Mouse (Mus musculus): Measurements from ENCODE around the gene Ankrd44. TPM values are rescaled to one million over a fixed set of nuclear protein-coding genes. Genes with fewer than 3 reads are reported as not detected.
A peak's percentile ranks its signal among the peaks of the same experiment; 100 is the strongest.

Gene Ankrd44
- total RNA-seq, 4 experiments from 2014 or later = 6.9 to 13.4 (median 8.3) TPM

DNA sequence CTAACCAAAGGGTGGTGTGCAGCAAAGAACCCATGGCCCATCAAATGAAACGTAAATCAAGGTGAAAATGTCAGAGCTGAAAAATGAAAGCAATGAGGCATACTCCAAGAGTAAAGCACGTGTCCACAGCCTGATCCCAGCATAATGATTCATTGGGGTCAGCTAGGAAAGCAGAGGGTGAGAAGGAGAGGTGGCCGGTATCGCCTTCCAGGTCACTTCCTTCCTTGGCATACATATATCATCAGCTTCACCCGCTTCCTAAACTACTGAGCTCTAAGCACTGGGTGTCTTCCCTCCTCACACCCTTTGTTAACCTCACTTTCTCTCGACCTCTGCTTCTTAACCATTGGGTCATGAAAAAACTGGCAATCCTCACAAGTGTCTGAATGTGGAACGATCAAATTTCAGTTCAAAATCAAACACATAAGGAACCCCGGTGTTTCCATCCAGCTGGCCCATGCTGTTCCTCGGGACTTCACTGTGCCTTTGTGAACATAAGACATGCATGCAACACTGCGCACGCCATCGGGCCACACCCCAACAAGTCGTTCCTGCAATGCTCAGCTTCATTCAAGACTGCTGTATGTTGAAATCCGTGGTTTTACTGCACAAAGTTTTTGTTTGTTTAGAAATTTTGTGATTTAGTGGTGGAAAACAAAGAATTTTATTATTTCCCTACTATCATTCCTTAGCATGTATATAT is 101.9 kb downstream of the Ankrd44 start:
- DNase-seq (ENCODE audit: low spot score) = no peak

DNA sequence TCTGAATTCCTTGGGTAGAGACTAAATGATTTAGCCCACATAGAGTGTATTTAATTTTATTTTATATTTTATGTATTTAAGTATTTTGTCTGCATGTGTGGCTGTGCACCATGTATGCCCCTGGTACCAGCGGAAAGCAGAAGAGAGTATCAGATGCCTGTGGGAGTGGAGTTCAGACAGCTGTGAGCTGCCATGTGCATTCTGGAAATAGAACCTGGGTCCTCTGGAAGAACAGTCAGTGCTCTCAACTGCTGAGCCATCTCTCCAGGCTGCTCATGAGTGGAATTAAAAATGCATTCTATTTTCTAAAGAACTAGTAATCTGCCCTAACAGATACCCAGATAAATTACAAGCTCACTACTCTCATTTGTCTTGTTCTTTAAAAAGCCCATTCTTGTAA is 104.4 kb downstream of the Ankrd44 start:
- no peak for DNase-seq (ENCODE audit: low spot score)

DNA sequence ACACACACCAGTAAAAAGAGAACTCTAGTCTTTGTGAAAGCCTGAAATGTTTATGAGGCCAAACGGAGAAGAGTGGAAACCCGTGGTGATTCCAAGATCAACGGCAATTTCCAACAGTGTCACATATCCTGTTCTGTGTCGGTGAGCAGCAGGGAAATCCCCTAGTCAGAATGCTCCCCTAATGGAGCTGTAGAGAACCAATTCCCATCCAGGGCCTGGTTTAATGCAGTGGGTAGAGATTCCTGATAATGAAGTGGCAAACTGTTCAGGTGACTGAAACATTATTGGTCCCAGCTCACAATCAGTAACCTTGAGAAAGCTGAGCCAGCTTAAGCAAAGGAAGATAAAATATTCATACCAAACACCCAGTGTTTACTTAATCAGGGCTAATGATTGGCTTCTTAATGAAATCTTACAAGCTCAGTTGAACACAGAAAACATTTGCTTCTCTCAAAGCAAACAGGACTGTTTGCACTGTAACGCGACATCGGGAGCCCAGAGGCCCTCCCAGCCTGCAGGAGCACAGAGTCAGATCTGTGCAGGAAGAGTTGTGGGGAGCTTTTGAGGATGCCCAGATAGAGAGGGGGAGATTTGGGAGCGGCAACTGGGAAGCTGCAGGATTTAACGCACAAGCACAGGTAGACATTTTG is 110.9 kb downstream of the Ankrd44 start:
- no peak for DNase-seq (ENCODE audit: low spot score)

DNA sequence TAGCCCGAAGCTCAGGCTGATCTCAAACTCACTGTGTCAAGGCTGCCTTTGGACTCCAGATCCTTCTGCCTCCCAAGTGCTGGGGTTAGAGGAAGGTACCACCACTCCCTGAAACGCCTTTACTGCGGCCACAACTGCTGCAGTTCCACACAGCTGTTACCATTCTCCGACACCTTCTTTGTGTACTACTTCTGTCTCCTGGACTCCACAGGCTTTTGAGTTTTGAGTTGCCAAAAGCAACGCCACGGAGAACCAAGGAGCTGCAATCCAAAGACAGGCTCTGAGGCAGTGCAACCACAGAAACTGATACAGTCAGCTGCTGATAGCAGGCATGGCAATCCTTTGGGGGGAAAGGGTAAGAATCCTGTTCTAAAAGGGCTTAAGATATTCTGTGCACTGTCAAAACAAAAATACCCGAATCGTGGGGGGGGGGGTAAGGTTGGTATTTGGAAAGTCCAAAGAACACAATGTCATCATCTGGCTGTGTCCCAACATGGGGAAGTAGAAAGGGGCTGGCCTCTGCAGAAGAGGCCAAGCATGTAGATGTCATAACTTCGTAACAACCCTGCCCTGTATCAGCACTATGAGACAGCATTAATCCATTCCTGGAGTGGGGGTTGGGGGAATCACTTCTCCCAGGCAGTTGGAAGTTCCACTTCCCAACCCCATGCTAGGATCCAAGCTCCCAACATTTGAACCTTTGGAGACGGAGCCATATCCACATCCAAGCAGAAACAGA is 116.2 kb downstream of the Ankrd44 start:
- no peak for DNase-seq (ENCODE audit: low spot score)

DNA sequence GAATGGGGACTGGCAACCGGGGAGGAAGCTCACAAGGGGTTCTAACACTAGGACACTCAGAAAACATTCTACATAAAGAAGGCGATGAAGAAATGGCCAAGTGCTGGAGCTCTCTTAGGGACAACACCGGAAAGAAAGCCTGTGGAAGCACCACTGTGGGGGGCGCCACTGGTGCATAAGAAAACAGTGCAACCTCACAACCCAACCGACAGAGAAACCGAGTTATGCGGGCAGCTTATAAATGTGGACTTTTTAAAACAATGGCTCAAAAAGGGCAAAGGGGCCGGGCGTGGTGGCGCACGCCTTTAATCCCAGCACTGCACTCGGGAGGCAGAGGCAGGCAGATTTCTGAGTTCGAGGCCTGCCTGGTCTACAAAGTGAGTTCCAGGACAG is 117.1 kb downstream of the Ankrd44 start:
- no peak for DNase-seq (ENCODE audit: low spot score)

DNA sequence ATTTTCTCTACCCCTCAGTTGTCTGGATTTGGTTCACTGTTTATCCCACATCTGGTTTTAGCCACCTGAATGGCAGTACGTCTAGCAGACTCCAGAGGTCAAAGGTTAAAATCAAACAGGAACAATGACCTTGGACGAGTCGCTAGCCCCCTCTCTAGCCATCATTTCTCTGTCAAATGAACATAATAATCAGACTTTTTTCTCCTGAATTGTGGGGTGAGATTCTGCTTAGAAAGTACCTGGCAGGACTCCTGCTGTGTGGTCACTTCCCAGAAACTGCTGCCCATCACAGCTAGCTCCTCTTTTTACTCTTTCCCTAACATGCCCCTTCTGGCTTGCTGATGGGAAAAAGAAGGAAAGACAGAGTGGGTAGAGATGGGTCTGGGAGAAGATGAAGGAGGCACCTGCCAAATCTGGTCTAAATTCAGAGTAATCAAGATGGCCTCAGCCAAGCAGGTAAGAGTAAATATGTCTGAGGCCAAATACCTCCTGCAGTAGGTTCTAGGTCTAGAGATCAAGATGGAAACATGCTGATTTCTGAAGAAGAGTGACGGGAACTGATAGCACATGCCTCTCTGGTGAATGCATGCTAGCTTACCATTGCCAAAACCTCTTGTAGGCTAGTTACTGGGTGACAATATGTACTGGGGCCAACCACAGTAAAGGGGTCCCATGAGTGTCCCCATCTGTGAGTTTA is 117.6 kb downstream of the Ankrd44 start:
- no peak for DNase-seq (ENCODE audit: low spot score)

DNA sequence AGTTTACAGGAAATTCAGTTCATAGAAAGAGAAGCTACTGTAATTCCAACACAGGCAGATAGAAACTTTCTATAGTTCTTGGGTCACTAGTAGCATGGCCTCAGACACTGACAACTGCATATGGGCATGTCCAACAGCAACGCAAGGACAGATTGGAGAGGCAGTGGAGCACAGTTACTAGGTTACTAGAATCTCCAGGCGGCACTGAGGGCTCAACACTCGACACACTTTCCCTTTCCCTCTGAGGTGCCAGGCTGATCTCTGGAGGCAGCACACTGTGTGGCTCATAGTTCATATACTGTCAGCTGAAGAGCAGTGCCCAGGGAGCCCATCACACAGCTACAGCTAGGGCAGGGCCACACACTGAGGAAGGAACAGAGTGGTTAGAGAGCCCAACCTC is 118.4 kb downstream of the Ankrd44 start:
- DNase-seq (ENCODE audit: low spot score) = no peak

DNA sequence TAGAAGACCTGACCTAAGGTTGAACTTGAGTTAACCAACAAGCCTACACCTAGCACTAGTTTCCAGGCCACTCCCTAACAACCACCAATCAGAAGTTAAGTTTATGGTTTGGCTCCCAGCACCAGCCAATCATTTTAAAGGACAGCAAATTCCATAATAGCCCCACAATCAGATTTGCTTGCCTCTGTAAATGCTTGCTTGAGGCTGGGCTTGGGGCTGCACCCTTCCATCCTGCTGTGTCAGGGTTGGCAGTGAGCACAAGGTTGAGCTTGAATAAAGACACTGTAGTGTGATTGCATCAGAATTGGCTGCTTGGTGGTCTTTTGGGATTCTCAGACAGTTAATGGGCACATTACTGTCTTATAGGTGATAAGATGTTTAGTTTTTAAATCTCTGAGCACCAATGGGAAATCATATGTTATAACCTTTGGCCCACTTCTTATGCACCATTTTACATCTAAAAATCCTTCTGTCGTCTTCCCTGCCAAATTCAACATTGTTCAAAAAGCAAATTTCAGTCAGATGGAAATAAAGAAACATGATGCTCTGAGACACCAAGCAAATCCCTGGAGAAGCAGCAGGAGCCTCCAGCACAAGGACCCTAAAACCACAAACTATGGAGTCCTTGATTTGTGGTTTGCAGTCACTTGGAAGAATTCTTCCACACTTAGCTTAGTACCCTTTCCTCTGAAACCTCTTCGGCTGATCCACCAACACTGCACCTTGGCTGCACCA is 119.9 kb downstream of the Ankrd44 start:
- DNase-seq (ENCODE audit: low spot score) = no peak

DNA sequence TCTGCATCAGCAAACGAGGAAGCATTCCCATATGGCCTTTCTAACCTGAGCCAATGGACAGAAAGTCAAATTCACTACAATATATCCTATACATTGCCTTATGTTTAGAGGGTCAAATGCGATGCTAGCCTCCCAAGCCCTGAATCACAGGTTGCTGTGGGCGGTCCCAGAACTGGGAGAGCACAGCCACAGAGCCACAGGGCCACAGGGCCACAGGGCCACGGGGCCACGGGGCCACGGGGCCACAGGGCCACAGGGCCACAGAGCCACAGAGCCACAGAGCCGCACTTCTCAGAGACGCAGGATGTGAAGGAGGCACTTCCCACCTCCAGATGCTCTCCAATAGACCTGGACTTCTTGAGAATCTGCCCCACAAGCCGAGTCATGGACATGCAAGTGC is 121.8 kb downstream of the Ankrd44 start:
- DNase-seq (ENCODE audit: low spot score) = no peak

DNA sequence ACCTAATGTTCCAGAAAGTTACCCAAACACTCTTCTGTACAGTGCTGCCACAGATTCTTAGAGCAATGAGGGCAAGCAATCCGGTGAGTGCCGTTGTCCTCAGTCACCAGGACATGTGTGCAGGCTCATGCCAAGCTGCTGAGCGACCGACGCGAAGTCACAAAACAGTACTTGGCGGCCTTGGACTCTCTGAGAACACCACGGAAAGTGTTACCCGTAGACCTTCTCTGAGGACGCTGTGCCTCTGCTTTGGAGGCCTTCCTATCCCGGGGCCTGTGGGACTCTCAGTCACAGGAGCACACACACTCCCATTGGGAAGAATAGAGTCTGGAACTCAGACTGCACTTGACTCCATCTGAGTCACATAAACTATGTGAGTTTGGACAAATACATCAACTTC is 123.5 kb downstream of the Ankrd44 start:
- no peak for DNase-seq (ENCODE audit: low spot score)

DNA sequence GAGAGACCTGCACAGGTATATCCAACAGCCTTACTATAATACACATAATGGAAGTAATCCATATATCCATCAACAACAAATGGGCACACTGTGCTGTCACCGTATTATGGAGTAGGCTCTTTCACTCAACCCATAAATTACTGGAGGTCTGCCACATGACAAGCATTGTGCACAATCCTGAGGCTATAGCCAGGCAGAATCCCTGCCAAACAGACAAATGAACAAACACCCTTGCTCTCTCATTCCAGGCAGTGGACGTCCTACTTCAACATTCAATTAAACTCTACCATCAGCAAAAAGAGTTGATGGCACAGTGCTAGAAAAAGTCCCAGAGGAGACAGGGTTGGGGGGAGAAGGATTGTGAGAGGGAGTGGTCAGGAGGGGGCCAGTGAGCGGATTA is 124.9 kb downstream of the Ankrd44 start:
- DNase-seq (ENCODE audit: low spot score) = no peak

DNA sequence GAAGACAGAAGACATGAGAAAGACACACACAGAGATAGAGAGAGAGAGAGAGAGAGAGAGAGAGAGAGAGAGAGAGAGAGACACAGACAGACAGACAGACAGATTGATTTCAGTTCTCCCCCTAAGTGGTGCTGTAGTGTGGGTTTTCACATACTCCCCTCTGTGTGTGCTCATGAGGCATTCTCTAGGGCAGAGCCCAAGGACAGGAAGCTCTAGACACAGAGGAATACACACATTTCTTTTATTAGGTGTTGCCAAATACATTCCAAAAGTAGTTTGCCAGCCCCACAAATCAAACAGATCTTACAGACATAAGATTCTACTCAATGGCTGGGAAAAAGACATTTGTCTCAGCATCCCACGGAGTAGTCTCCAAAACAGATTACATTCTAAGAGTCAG is 126.8 kb downstream of the Ankrd44 start:
- DNase-seq (ENCODE audit: low spot score) = no peak

DNA sequence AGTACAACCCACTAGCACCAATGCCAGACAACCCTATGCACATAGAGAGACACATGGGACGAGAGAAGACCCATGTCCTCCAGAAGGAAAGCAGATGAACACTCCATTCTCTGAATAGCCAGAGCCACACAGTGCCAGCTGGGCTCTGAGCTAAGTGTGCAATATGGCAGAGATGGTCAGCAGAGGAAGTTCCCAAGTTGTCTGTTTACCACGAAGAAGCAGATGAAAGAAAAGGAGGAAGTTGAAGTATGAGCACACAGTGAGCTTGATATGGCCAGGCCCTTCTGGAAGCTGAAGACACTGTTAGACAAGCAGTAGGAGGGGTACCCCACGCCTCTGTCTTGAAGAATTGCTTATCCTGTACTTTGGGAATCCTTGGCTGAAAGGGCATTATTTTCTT is 127.8 kb downstream of the Ankrd44 start:
- DNase-seq (ENCODE audit: low spot score) = no peak

DNA sequence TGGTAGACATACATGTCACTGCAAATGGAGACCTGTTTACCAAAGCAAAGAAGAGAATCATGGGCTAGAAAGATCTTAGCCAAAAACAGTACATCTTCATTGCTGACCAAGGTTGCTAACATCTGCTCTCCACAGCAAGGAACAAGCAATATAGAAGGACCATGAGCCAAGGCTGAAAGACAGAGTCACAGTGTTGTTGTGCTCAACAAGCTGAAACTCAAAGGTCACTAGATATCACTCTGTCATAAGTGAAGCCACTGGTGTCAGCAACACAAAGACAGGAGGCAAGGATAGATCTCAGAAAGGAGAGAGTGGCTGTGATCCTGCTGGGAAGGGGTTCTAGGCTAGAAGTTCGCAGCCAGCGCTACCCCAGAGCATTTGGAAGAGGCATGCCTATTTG is 131.5 kb downstream of the Ankrd44 start:
- no peak for DNase-seq (ENCODE audit: low spot score)

DNA sequence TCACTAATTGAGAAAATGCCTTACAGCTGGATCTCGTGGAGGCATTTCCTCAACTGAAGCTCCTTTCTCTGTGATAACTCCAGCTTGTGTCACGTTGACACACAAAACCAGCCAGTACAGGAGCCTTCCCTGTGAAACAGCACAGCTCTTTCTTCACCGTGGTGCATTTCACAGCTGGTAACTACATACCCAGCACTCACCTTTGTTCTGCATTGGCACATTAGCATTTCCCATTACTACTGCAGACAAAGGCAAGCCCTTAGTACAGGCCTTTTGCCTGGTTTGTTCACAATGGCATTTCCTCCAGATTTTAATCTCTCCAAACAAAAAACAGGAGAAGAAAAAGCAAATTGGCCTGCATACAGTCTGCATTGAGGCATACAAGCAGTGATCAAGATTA is 134.8 kb downstream of the Ankrd44 start:
- DNase-seq (ENCODE audit: low spot score) = peak; percentile 54

DNA sequence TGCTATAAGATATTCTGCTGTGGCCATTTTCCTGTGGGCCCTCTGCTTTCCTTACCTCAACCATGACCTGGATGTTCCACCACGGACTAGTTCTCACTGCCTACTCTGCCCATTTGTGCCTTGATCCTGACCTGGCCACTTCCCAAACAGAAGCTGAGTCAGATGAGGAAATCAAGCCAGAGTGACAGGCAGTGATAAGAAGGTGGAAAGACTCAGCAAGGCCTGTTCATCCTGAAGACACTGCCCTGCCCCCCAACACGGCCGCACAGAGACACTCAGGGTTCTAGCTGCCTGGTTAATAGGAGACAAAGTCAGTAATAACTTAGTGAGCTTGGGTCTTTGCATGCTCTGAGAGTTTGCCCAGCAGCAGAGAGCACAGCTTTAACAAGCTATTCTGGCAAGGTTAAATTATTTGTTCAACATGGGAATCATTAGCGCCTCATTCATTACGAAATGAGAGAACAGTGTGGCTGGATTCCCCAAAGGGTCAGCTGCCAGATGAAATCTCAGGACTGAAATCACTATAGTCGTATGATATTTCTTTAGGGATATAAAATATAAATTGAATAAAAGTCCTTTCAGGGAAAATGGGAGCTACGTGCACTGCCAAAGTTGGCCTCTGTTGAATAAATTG is 136.7 kb downstream of the Ankrd44 start:
- DNase-seq (ENCODE audit: low spot score) = no peak

DNA sequence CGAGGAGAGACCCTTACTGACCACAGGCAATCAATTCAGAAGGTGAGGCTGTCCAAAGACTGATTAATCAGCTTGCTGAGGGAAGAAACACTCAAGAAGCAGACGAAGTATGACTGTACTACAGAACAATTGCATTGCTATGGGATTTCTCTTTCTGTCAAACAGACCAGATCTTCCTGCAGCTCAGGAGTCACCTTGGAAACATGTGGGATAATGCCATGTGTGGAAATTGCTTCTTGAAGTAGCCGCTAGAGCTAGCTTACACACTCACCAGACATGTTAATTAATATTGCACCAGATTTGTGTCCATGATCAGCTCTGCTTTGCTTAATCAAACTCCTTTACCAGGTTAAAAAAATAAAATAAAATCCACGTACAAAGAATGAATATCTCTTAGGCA is 137.8 kb downstream of the Ankrd44 start:
- DNase-seq (ENCODE audit: low spot score) = no peak

DNA sequence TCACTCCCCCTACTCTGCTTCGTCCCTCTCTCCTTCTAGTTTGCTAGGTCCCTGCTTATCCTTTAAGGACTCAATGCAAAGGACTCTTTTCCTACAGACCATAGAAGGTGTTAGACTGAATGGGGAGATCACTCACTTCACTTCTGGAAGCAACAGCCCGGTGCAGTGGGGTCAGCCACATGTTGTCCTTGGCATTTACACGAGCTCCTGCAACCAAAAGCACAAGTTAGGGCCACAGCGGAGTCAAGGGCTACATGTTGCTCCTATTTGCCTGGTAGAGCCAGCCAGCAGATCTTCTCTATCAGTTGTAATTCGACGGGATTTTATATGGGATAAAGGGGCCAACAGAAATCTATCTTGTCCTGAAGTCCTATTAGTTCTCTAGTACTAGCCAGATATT is 148.0 kb downstream of the Ankrd44 start:
- DNase-seq (ENCODE audit: low spot score) = no peak

DNA sequence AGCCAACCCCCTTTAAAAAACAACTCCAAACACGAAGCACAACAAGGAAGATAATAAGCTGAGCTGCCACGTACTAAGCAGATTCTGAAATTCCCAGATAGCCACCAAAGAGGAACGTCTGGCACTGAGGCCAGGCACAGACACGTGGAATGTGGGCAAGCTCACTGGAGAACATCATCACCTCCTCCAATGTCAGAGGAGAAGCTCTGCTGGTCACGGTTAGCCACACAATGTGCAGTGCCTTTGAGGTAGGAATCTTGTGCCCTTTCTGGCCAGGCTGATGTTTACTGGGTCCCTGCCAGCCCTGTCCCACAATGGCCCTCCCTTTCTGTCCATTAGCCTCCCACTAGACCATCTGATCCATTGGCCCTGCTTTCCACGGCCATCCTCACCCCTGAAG is 149.1 kb downstream of the Ankrd44 start:
- no peak for DNase-seq (ENCODE audit: low spot score)

DNA sequence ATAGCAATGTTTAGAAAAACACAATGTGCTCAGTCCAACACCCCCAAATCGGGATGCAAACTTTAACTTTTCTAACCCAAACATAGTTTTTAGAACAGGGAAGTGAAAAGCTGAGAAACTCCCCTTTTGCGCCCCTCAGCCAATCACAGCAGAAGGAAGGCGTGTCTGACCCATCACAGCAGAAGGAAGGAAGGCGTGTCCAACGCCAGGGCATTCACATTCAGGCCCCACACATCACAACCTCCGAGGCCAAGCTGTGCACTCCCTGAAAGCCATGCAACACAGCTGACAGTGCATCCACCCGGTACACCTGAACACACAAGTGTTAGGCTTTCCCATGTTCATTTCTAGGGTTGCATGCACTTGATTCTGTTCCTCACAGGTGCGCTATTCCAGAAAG is 150.1 kb downstream of the Ankrd44 start:
- no peak for DNase-seq (ENCODE audit: low spot score)

DNA sequence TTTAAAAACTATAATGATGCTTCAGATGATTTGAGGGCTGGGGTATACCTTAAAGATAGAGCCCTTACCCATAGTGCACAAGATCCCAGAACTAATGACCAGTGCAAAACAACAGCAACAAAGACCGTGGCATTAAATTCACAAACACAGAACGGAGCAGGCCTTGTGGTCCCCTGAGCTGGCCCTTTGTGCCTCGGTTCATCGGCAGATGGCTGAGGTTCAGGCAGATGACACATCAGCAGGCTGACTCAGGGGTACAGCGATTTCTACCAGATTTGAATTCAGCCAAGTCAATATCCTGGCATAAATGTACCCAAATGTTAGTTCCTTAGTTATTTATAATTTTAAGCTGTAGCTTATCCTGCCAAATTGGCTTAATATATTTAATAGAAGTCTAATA is 153.3 kb downstream of the Ankrd44 start:
- DNase-seq (ENCODE audit: low spot score) = no peak
